Mouse (Mus musculus): Measurements from ENCODE around the gene Ahctf1. TPM values are rescaled to one million over a fixed set of nuclear protein-coding genes. Genes with fewer than 3 reads are reported as not detected.
"Not testable (repeated sequence)": the region's sequence is repeated elsewhere in the genome, so short reads cannot be mapped to it uniquely, and the experiment has no call there.

Ahctf1 gene
- polyA plus RNA-seq, 1 experiment: 2.2 TPM

DNA sequence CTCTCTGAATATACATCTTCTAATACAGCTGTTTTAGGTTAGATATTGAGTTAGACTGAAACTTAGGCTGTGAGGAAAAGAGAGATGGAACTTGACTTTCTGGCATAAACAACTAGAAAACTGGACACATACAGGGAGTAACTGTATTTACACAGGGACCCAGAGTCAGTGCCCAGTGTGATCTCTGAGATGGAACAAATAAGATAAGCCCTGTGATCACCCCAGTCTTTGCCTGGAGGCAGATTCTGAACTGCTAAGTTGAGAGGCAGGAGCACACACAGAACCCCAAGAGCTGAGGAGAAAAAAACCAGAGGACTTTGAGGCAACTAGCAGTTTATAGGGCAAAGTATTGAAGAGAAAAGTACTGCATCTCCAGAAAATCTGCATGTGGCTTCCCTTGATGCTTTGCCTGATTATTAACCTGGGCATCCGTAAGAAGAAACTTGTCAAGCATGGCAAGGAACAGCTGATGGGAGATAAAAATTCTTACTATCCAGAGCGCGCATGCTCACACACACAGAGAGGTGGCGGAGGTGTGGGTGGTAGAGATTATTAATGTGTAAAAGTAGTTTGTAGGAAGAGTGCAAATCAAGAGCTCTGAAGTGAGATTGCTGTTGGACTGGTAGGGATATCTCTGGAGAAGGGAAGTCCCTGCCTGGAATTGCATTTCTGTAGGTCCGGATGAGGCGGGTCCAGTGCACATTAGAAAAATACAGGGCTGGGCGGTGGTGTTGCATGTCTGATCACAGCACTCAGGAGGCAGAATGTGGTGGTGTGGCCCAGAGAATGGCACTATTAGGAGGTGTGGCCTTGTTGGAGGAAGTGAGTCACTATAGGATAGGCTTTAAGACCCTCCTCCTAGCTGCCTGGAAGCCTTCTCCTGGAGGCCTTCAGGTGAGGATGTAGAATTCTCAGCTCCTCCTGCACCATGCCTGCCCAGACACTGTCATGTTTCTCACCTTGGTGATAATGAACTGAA lies 33.2 kb upstream of the Ahctf1 start:
- no peaks in the 10 kb centered on the region for H3K36me3 ChIP-seq (ENCODE audit: control insufficient read depth, insufficient read depth, low read length)
- no peak for TF ChIP-seq POLR2A (IDR thresholded peaks at IDR 0.05; ENCODE audit: low read depth, low read length)
- TF ChIP-seq CTCF (IDR thresholded peaks at IDR 0.05; ENCODE audit: extremely low read depth, insufficient read length, insufficient replicate concordance, low read depth, low read length): no peak
- H3K27ac ChIP-seq (ENCODE audit: insufficient read depth, low read depth, low read length): no peak overlapping the region
- no peaks in the 10 kb centered on the region for H3K4me1 ChIP-seq (ENCODE audit: control insufficient read depth, insufficient read depth, insufficient read length, low read length)
- no peak overlapping the region for H3K4me3 ChIP-seq (ENCODE audit: low read depth, low read length)
- 87% methylated on average over 7 of the region's 7 CpGs for WGBS
- no peaks in the 10 kb centered on the region for H3K27me3 ChIP-seq (ENCODE audit: control insufficient read depth, insufficient read depth, low read length)

DNA sequence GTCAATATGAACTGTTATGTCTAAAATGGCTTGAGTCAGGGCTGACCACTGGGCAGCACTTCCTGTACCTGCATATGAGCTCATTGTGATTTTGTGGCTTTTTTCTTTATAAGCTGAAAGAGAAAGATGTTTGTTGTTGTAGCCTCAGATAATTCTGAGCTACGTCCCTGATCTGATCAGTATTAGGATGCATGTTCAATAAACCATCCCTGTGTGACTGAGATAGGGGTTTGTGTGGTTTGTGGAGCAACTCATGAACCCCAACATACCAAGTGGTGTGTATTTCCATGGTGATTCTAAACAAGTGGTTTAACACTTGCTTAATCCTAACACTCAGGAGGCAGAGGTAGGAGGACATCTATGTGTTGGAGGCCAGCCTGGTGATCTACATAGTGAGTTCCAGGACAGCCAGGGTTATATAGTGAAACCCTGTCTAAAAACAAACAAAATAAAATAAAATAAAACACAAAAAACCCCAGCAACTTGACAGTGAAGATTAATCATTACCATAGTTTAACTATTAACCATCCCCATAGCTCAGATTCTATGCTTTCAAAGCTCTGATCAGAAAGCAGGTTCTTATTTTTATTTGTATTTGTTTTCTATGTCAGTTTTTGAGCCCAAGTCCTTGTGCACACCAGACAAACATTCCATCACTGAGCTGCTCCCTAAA lies 32.4 kb upstream of the Ahctf1 start:
- 90% methylated on average over 1 of the region's 1 CpGs for WGBS
- no peaks in the 10 kb centered on the region for H3K4me1 ChIP-seq (ENCODE audit: control insufficient read depth, insufficient read depth, insufficient read length, low read length)
- H3K36me3 ChIP-seq (ENCODE audit: control insufficient read depth, insufficient read depth, low read length): no peaks in the 10 kb centered on the region
- no peaks in the 10 kb centered on the region for H3K27me3 ChIP-seq (ENCODE audit: control insufficient read depth, insufficient read depth, low read length)
- H3K27ac ChIP-seq (ENCODE audit: insufficient read depth, low read depth, low read length): no peak overlapping the region
- no peak overlapping the region for H3K4me3 ChIP-seq (ENCODE audit: low read depth, low read length)
- TF ChIP-seq POLR2A (IDR thresholded peaks at IDR 0.05; ENCODE audit: low read depth, low read length): no peak
- TF ChIP-seq CTCF (IDR thresholded peaks at IDR 0.05; ENCODE audit: extremely low read depth, insufficient read length, insufficient replicate concordance, low read depth, low read length): no peak

DNA sequence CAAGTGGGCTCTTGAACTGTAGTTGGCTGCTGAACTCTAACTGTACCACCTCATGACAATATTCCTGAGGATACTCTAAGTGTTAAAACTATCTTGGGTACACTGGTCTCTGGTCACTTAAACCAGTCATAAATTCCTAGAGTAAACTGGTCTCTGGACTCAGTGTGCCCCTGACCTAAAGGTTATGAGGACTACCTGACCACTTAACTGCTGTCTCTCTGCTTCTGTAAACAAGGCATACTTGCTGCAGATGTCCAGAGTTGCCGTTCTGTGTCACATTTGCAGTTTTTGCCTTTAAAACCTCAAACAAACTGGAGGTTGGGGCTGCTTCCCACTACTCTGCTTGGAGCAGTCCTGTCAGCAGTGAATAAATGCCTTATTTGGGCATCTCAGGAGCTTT lies 30.1 kb upstream of the Ahctf1 start:
- Histone ChIP-seq H3K27me3 (ENCODE audit: control insufficient read depth, insufficient read depth, low read length) (no peaks in the 10 kb centered on the region), H3K4me3 (ENCODE audit: low read depth, low read length) (no peak overlapping the region), H3K36me3 (ENCODE audit: control insufficient read depth, insufficient read depth, low read length) (no peaks in the 10 kb centered on the region), H3K27ac (ENCODE audit: insufficient read depth, low read depth, low read length) (no peak overlapping the region), H3K4me1 (ENCODE audit: control insufficient read depth, insufficient read depth, insufficient read length, low read length) (no peaks in the 10 kb centered on the region)
- TF ChIP-seq CTCF (IDR thresholded peaks at IDR 0.05; ENCODE audit: extremely low read depth, insufficient read length, insufficient replicate concordance, low read depth, low read length): no peak
- TF ChIP-seq POLR2A (IDR thresholded peaks at IDR 0.05; ENCODE audit: low read depth, low read length): no peak
- 57% methylated on average over 1 of the region's 1 CpGs for WGBS

DNA sequence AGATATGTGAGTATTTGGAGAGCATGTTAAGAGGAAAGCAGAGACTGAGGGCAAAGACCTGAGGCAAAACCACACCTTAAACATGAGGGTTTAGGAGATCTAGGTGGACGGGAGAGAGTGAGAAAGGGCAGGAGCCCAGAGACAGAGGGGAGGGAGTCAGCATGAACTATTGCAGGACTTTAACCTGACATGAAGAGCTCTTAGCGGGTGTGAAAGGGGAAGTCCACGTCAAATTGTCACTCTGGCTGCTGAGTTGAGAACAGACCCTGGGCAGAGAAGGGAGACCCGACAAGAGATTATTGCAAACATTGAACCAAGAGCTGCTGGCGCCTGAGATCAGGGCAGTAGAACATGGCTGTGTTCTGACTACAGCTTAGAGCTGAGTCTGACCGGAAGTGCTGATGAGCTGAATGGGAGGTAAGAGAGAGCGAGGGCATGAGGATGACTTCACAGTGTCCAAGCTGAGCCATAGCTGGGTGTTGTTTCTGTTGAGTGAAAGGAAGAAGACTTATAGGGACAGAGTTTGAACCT lies 29.3 kb upstream of the Ahctf1 start:
- Histone ChIP-seq H3K4me3 (ENCODE audit: low read depth, low read length) (no peak overlapping the region), H3K4me1 (ENCODE audit: control insufficient read depth, insufficient read depth, insufficient read length, low read length) (no peaks in the 10 kb centered on the region), H3K27ac (ENCODE audit: insufficient read depth, low read depth, low read length) (no peak overlapping the region), H3K27me3 (ENCODE audit: control insufficient read depth, insufficient read depth, low read length) (no peaks in the 10 kb centered on the region), H3K36me3 (ENCODE audit: control insufficient read depth, insufficient read depth, low read length) (no peaks in the 10 kb centered on the region)
- 52% methylated on average over 7 of the region's 7 CpGs for WGBS
- TF ChIP-seq CTCF (IDR thresholded peaks at IDR 0.05; ENCODE audit: extremely low read depth, insufficient read length, insufficient replicate concordance, low read depth, low read length): no peak
- TF ChIP-seq POLR2A (IDR thresholded peaks at IDR 0.05; ENCODE audit: low read depth, low read length): no peak

DNA sequence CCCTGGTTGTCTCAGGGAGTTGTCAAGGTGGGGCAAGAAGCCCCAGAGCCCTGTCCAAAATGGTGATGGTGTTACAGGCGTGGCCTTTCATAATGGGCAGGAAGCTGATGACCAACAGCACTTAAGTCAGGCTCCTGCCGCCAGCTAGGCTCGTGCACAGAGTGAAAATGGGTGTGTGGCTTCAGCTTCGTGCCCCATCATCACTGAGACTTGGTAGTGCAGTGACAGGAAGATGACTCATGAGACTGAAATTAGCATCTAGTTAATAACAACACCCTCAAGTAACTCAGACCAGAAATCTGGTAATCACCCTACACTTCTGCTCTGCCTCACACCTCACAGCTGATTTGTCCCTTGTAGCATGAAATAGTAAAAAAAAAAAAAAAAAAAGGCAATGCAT lies 25.4 kb upstream of the Ahctf1 start:
- 57% methylated on average over 4 of the region's 4 CpGs for whole genome bisulfite sequencing
- H3K4me1 ChIP-seq (ENCODE audit: control insufficient read depth, insufficient read depth, insufficient read length, low read length): peaks cover 4% of the 10 kb centered on the region

DNA sequence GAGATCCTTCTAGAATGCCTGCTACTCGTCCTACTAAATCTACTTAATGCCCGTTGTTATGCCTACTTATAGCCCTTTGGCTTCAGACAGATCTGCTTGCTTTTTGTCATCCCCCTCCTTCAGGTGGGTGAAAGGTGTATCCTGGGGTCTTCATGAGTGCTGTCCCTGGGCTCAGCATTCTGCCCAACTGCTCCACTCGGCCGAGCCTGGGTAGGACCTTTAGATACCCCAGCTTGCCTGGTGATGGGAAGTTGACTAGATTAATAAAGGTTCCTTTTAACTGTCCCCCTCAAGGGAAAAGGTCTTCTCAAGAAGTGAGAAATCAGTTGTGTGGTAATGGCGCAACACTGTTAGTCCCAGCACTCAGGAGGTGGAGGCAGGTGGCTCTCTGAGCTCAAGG lies 24.6 kb upstream of the Ahctf1 start:
- TF ChIP-seq CTCF (IDR thresholded peaks at IDR 0.05; ENCODE audit: extremely low read depth, insufficient read length, insufficient replicate concordance, low read depth, low read length): no peak
- TF ChIP-seq POLR2A (IDR thresholded peaks at IDR 0.05; ENCODE audit: low read depth, low read length): no peak
- Histone ChIP-seq H3K4me1 (ENCODE audit: control insufficient read depth, insufficient read depth, insufficient read length, low read length) (peaks cover 4% of the 10 kb centered on the region), H3K27ac (ENCODE audit: insufficient read depth, low read depth, low read length) (no peak overlapping the region), H3K27me3 (ENCODE audit: control insufficient read depth, insufficient read depth, low read length) (no peaks in the 10 kb centered on the region), H3K4me3 (ENCODE audit: low read depth, low read length) (no peak overlapping the region), H3K36me3 (ENCODE audit: control insufficient read depth, insufficient read depth, low read length) (no peaks in the 10 kb centered on the region)
- 93% methylated on average over 5 of the region's 5 CpGs for WGBS

More for the DNA sequence above, 25.4 kb upstream of the Ahctf1 start:
- TF ChIP-seq POLR2A (IDR thresholded peaks at IDR 0.05; ENCODE audit: low read depth, low read length) (no peak), CTCF (IDR thresholded peaks at IDR 0.05; ENCODE audit: extremely low read depth, insufficient read length, insufficient replicate concordance, low read depth, low read length) (no peak)
- H3K36me3 ChIP-seq (ENCODE audit: control insufficient read depth, insufficient read depth, low read length): no peaks in the 10 kb centered on the region
- no peak overlapping the region for H3K27ac ChIP-seq (ENCODE audit: insufficient read depth, low read depth, low read length)
- H3K27me3 ChIP-seq (ENCODE audit: control insufficient read depth, insufficient read depth, low read length): no peaks in the 10 kb centered on the region
- H3K4me3 ChIP-seq (ENCODE audit: low read depth, low read length): no peak overlapping the region

DNA sequence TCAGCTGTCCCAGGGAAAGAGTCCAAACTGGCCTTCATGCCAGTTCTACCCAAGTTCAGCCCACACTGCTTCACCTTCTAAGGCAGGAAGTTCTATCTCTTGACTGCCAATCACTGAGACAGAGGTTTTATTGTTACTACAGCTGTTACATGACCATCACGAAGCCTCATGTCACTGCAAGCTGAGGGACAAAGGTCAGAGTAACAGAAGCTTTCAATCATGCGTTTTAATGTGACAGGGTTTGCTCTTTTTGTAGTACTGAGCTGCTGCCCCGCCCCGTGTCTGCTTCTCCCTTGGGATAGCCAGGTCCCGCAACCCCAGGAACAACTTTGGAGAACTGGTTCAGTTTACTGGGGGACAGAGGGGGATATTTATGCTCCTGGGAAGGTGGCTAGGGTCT lies 21.1 kb upstream of the Ahctf1 start:
- WGBS: 31% methylated on average over 5 of the region's 5 CpGs
- TF ChIP-seq POLR2A (IDR thresholded peaks at IDR 0.05; ENCODE audit: low read depth, low read length) (no peak), CTCF (IDR thresholded peaks at IDR 0.05; ENCODE audit: extremely low read depth, insufficient read length, insufficient replicate concordance, low read depth, low read length) (no peak)
- Histone ChIP-seq H3K27me3 (ENCODE audit: control insufficient read depth, insufficient read depth, low read length) (no peaks in the 10 kb centered on the region), H3K4me3 (ENCODE audit: low read depth, low read length) (no peak overlapping the region), H3K27ac (ENCODE audit: insufficient read depth, low read depth, low read length) (no peak overlapping the region), H3K4me1 (ENCODE audit: control insufficient read depth, insufficient read depth, insufficient read length, low read length) (peaks cover 4% of the 10 kb centered on the region), H3K36me3 (ENCODE audit: control insufficient read depth, insufficient read depth, low read length) (no peaks in the 10 kb centered on the region)

DNA sequence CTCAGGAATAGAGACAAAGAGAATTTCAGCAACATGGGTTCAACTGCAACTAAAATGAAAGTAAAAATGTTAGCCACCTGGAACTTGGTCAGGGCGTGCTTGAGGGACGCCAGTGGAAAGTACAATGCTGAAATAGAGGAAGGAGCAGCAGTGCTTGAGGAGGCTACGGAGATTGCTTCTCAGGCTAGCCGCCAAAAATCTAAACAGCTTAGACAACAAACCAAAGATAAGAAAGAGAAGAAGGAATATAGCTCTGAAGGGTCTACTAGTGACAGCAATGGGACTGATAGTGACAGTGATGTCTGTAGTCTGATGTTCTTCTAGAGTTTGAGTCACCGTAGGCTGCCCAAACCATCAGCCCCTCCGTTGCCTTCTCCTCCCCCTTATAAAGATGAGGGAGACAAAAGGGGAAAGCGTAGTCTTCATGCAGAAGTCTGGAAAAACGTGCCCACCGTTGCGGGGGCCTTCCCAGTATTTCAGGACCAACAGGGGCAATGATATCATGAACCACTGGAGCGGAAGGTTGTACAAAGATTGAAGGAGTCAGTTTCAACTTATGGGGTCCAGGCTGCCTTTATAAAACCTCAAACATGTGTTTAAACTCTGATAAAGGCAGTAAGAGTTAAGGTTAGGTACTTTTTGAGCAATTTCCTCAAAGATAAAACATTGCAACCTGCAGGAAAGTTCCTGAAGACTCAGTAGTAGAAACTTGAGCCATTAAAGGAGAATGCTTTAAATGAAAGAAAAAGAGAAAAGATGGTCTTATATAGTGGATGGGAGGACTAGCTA lies 15.2 kb upstream of the Ahctf1 start:
- not testable (repeated sequence) for H3K4me1 ChIP-seq (ENCODE audit: control insufficient read depth, insufficient read depth, insufficient read length, low read length); H3K27ac ChIP-seq (ENCODE audit: insufficient read depth, low read depth, low read length); H3K36me3 ChIP-seq (ENCODE audit: control insufficient read depth, insufficient read depth, low read length); H3K4me3 ChIP-seq (ENCODE audit: low read depth, low read length); H3K27me3 ChIP-seq (ENCODE audit: control insufficient read depth, insufficient read depth, low read length)
- WGBS: 71% methylated on average over 11 of the region's 11 CpGs
